Mouse (Mus musculus) gastrocnemius, adult 8-10 months (tissue): ENCODE measurements at regions not wholly inside any gene's neighbourhood (a gene's known extent, or its start where the extent isn't known, plus 50 kb on each side); places are given as distances from the start of the nearest gene placed in this dataset.

ENCODE experiments used
- DNase-seq, 2 experiments: peaks; one replicate each; pipeline ENCODE4 v3.0.0; 2022; ENCODE audit warnings: low spot score in 2 of 2

DNA sequence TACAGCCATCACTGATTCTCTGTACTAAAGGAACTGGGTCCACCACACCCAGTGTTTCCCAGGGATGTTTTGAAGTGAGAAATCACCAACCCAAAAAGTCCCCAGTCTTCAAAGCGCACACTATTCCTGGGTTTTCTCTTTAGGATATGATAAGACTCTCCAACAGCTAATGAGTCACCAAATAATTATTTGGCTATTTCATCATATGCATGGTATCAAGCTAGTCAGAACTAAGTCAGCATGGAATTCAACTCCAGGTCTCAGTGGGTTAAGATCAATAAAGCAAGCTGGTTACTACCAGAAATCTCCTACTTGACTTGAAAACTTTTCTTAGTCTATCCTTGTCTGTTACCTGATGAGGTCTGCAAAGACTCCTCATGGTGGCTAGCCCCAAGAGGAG is 89.1 kb upstream of the 4930412O13Rik start:
- DNase-seq, result no peak

DNA sequence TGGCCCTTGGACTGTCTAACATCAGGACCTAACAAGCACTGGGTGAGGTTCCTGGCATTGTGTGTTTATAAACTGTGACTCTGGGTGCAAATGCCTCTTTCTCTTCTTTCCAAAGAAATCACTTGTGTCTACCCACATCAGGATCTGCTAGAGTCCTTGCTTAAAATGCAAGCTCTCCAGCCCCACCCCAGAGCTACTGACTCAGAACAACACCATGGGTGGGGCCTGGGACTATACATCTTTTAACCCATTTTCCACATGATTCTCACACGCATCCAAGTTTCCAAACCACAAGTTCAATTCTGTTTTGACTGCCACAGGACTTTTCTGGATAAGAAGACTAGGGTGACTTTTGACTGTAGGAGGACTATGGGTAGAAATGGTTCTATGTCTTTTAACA is 88.7 kb upstream of the 4930412O13Rik start:
- no peak for DNase-seq

GRCm38 (mm10) chr2:9795401-9795800 is 85.7 kb upstream of the 4930412O13Rik start:
- no peak for DNase-seq

GRCm38 (mm10) chr2:9801484-9801883 is 79.6 kb upstream of the 4930412O13Rik start:
- no peak for DNase-seq

- DNase-seq, result no peak
Observed at GRCm38 (mm10) chr2:9804306-9804705, 76.7 kb upstream of the 4930412O13Rik start.

GRCm38 (mm10) chr2:9805590-9805989 is 75.5 kb upstream of the 4930412O13Rik start:
- DNase-seq, result no peak
